Mouse (Mus musculus) liver, adult 2 months (tissue): ENCODE data around the gene Cyp4f17. TPM values are rescaled to one million over a fixed set of nuclear protein-coding genes. Genes with fewer than 3 reads are reported as not detected.
"Not testable (repeated sequence)": the region's sequence is repeated elsewhere in the genome, so short reads cannot be mapped to it uniquely, and the experiment has no call there.

Experiments used
- DNase-seq: peaks from one replicate; pipeline ENCODE4 v3.0.0-alpha.2; 2011; ENCODE audit warnings: low read depth, low spot score; ENCODE audit errors: extremely low read depth
- H3K27ac ChIP-seq: fragments of 200-500 bp; replicated peaks from 2 replicates; pipeline ENCODE4 v1.5.1; 2012; ENCODE audit warnings: low read depth, mild to moderate bottlenecking, control low read depth, inconsistent platforms, low read length; ENCODE audit not compliant: insufficient read depth
- H3K27me3 ChIP-seq: fragments of 200-500 bp; 2 replicates; pipeline ENCODE4 v1.6.1; 2012; ENCODE audit warnings: mild to moderate bottlenecking, moderate library complexity, low read length, inconsistent platforms; ENCODE audit not compliant: control insufficient read depth, insufficient read depth
- H3K36me3 ChIP-seq: fragments of 200-500 bp; 2 replicates; pipeline ENCODE4 v1.6.1; 2012; ENCODE audit warnings: low read length, inconsistent platforms; ENCODE audit not compliant: control insufficient read depth, insufficient read depth
- H3K4me1 ChIP-seq: fragments of 200-500 bp; 2 replicates; pipeline ENCODE4 v1.6.1; 2011; ENCODE audit warnings: low read length; ENCODE audit not compliant: control insufficient read depth, insufficient read depth
- H3K4me3 ChIP-seq: fragments of 200-500 bp; 2 replicates; pipeline ENCODE4 v1.5.1; 2011; ENCODE audit warnings: low read depth, mild to moderate bottlenecking, control low read depth, low read length, moderate library complexity; ENCODE audit not compliant: insufficient read depth
- H3K79me2 ChIP-seq: fragments of 200-500 bp; 2 replicates; pipeline ENCODE4 v1.6.1; 2012; ENCODE audit warnings: inconsistent platforms, mild to moderate bottlenecking, low read length, moderate library complexity; ENCODE audit not compliant: control insufficient read depth, insufficient read depth
- H3K9ac ChIP-seq: fragments of 200-500 bp; 2 replicates; pipeline ENCODE4 v1.6.1; 2012; ENCODE audit warnings: low read depth, mild to moderate bottlenecking, control low read depth, inconsistent platforms, low read length
- CTCF ChIP-seq: fragments of 200-500 bp; IDR thresholded peaks from 2 replicates; pipeline ENCODE4 v1.5.1; 2011; ENCODE audit warnings: low read depth, low read length, control low read depth
- POLR2A ChIP-seq: fragments of 200-500 bp; IDR thresholded peaks from 2 replicates; pipeline ENCODE4 v1.6.1; 2011; ENCODE audit warnings: low read length, control low read depth; ENCODE audit not compliant: insufficient read depth; ENCODE audit errors: extremely low read depth
- WGBS: fragments of 180-500 bp; shearing (Covaris S2); methylation state at CpG from one replicate; pipeline ENCODE4 v1.1.7; 2018; 5-methylcytosine and 5-hydroxymethylcytosine counted together
- polyA plus RNA-seq: library from polyadenylated mRNA; depleted of rRNA; stranded (reverse); fragments of >200 nt; gene quantifications from 2 replicates; pipeline ENCODE4 v1.2.3, GENCODE M21; 2012; rRNA removed
- total RNA-seq: library from RNA; depleted of rRNA; stranded (reverse); fragments of >200 nt; gene quantifications from 2 replicates; pipeline ENCODE4 v1.2.3, GENCODE M21; 2014; rRNA removed

Cyp4f17 gene
- total and polyA plus RNA-seq, 2 experiments: 14.1 to 20.1 TPM

DNA sequence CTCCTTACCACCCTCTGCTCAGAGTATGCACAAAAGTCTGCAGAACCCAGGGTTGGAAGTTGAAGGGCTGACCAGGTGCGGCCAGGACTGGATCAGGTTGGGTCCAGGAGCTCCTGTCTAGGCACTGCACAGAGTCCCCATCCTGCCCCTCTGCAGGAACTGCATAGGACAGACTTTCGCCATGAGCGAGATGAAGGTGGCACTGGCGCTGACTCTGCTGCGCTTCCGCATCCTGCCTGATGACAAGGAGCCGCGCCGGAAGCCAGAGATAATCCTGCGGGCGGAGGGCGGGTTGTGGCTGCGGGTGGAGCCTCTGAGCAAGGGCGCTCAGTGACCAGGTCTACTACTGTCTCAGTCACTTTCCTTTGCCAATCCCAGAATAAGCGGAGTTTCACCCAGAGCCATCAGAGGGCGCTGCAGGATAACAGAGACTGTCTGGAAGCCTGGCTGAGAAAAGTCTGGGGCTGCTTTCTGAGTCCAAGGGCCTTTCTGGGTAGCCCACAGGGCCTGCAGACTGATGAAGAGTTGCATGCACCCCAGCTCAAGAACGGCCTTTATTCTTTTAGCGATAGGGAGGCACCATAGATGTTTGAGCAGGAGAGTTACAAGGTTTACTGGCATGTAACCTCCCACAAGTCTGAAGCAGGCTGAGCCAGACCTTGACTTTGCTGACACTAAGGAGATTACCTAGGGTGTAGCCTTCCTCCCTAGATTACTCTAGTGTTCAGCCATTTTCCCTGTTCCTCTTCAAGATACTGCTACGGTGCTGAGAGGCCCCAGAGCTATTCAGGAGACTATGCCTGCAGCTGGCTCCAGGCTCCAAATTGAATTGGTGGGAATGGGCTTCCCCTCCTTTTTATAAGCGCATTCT, 45.3 kb downstream of the Cyp4f17 start:
- WGBS: 39% methylated on average over 20 of the region's 20 CpGs
- no peak overlapping the region for H3K27ac ChIP-seq
- H3K27me3 ChIP-seq: no peaks in the 10 kb centered on the region
- no peaks in the 10 kb centered on the region for H3K4me1 ChIP-seq
- peak; percentile 54 for DNase-seq
- no peak overlapping the region for H3K9ac ChIP-seq
- peak overlapping the region; percentile 16; the same call in 1 of the 2 replicates for H3K4me3 ChIP-seq
- H3K79me2 ChIP-seq: no peaks in the 10 kb centered on the region
- TF ChIP-seq POLR2A (no peak), CTCF (peak; percentile 73)
- no peaks in the 10 kb centered on the region for H3K36me3 ChIP-seq

DNA sequence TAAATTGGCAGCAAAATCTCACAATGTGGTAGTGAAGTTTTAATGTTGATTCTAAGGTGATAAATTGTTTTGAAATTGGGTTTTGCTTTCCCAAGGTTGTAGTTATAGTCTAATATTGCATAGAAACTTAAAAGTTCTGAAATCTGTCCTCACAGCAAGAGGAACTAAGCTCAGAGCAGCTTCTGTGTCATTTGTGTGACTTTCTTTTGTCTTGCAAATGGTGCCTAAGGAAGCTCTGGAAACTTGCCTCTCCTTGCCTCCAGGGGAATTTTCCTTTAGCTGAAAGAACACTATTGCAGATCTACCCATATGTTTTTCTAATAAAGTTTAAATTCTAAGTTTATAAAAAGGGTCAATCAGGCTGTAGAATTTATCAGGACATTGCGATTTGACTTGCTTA, 47.2 kb downstream of the Cyp4f17 start:
- not testable (repeated sequence) for H3K27me3 ChIP-seq, H3K4me1 ChIP-seq, H3K4me3 ChIP-seq, H3K9ac ChIP-seq, H3K36me3 ChIP-seq, DNase-seq, H3K79me2 ChIP-seq, H3K27ac ChIP-seq
- WGBS: 68% methylated on average over 1 of the region's 1 CpGs

DNA sequence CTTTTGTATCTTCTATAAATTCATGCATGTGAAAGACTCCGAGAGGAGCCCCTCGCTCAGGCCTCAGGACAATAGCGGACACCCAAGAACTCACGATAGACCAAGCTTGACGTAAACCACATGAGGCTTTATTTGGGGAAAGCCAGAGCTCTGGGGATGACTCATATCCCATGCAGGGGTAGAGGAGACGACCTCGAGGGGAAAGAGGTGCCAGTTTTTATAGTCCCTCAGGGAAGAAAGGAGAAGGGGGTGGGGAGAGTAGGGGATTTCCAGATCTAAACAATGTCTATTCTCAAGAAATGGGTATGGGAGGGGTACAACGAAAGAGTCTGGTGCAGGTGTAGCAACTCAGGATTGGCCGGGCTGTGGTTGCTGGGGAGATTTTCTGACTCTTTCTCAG, 48.5 kb downstream of the Cyp4f17 start:
- H3K4me3 ChIP-seq, H3K36me3 ChIP-seq, DNase-seq, H3K9ac ChIP-seq, H3K27ac ChIP-seq, H3K27me3 ChIP-seq, H3K4me1 ChIP-seq, H3K79me2 ChIP-seq: not testable (repeated sequence)
- 80% methylated on average over 9 of the region's 9 CpGs for WGBS

DNA sequence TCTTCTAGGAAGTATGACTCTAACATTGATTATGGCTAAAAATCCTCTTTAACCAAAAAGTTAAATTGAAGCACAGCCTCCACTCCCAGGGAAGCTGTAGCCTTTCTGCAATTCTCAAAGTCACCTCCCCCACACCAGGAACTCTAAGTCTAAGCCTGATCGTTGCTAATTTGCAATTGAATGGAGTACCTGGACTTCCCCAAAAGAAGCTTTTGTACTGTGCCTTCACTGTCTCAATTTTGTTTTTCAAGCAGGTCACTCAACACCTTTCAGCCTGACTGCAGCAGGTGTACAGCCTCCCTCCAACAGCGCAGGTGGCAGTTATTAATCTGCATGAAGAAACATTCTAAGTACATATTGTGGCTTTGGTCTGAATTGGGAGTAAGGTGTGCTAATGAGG, 57.5 kb downstream of the Cyp4f17 start:
- H3K9ac ChIP-seq, H3K27me3 ChIP-seq, H3K79me2 ChIP-seq, H3K4me1 ChIP-seq, DNase-seq, H3K4me3 ChIP-seq, H3K36me3 ChIP-seq, H3K27ac ChIP-seq: not testable (repeated sequence)
- WGBS: 85% methylated on average over 2 of the region's 2 CpGs

DNA sequence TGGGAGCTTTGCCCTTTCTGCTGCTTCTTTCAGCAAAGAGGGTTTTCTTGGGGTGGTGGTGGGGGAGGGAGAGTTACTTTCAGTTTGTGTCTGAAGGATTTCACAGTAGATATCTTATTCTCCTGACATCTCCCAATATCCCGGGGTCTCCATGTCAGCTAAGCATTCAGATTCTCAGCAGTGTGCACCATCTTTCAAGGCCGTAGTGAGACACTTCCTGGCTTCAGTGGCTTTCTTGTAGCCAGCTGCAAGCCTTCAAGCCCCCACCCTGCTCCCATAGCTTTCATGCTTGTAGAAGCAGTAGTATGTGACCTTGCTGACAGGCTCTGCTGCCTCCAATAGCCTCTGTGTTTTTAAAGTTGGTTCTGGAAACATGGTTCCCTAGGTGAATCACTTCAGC, 67.4 kb downstream of the Cyp4f17 start:
- not testable (repeated sequence) for H3K27me3 ChIP-seq, DNase-seq, H3K9ac ChIP-seq, H3K36me3 ChIP-seq, H3K27ac ChIP-seq, H3K4me1 ChIP-seq, H3K4me3 ChIP-seq, H3K79me2 ChIP-seq
- 75% methylated on average over 2 of the region's 2 CpGs for WGBS

DNA sequence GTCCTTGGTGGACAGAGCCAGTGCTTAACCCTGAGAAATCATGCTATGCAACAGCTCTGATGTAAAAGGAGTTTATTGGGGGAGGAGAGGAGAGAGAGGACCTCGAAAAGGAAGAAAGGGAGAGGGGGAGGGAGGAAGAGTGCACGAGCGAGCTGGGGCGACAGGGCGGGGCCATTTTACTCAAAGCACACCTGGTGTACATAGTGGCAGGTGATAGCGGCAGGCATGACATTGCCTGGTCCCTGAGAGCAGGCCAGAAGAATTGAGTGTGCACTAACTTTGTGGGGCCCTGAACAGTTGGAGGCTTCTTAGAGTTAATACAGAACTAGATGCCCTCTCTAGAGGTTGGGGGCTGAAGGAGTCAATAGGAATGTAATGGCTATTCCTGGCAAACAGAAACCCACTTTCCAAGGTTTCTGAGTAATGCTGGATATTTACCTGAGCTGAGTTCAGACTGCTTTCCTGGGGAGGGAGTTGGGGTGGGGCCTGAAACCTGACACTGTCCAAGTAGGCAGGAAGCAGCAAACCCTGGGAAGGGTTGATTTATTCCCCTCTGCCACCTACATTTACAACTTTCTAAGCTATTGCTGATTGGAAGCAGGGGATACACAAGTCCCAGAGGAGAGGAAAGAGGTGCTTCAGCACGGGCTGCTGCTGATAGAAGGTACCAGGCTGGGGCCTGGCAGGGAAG, 71.8 kb downstream of the Cyp4f17 start:
- DNase-seq: no peak
- no peaks in the 10 kb centered on the region for H3K27me3 ChIP-seq
- no peak overlapping the region for H3K4me3 ChIP-seq
- TF ChIP-seq CTCF (no peak), POLR2A (no peak)
- no peaks in the 10 kb centered on the region for H3K79me2 ChIP-seq
- no peak overlapping the region for H3K9ac ChIP-seq
- 61% methylated on average over 7 of the region's 7 CpGs for WGBS
- H3K36me3 ChIP-seq: no peaks in the 10 kb centered on the region
- H3K27ac ChIP-seq: no peak overlapping the region
- H3K4me1 ChIP-seq: peaks cover 5% of the 10 kb centered on the region; the same call in 1 of the 2 replicates

Other genes with a start within 250 kb of the Cyp4f17 start
- gene Brd4, start 221.3 kb upstream of the Cyp4f17 start, total RNA-seq: 10.5 and 18.6 TPM in 2 replicates
- gene Brd4, start 221.3 kb upstream of the Cyp4f17 start, polyA plus RNA-seq: 18.3 and 18.4 TPM in 2 replicates
- gene Akap8, start 184.8 kb upstream of the Cyp4f17 start, total RNA-seq: 30.3 and 31.6 TPM in 2 replicates
- 29.0 and 47.9 TPM in 2 replicates for gene Akap8, start 184.8 kb upstream of the Cyp4f17 start, polyA plus RNA-seq
- gene Akap8l, start 155.4 kb upstream of the Cyp4f17 start, total RNA-seq: 25.2 and 26.7 TPM in 2 replicates
- 40.5 and 62.0 TPM in 2 replicates for gene Akap8l, start 155.4 kb upstream of the Cyp4f17 start, polyA plus RNA-seq
- 1.8 and 2.7 TPM in 2 replicates for gene Wiz, start 116.6 kb upstream of the Cyp4f17 start, total RNA-seq
- gene Wiz, start 116.6 kb upstream of the Cyp4f17 start, polyA plus RNA-seq: 10.4 and 14.0 TPM in 2 replicates
- gene Rasal3, start 102.5 kb upstream of the Cyp4f17 start, total RNA-seq: 0.81 and 0.83 TPM in 2 replicates
- gene Rasal3, start 102.5 kb upstream of the Cyp4f17 start, polyA plus RNA-seq: 1.2 and 1.6 TPM in 2 replicates
- 69.5 and 141 TPM in 2 replicates for gene Pglyrp2, start 81.9 kb upstream of the Cyp4f17 start, total RNA-seq
- gene Pglyrp2, start 81.9 kb upstream of the Cyp4f17 start, polyA plus RNA-seq: 198 and 251 TPM in 2 replicates
- gene Cyp4f39, start 53.3 kb upstream of the Cyp4f17 start, total RNA-seq: 0.18 and 0.47 TPM in 2 replicates
- 0.49 and 0.67 TPM in 2 replicates for gene Cyp4f39, start 53.3 kb upstream of the Cyp4f17 start, polyA plus RNA-seq
- gene Cyp4f16, start 30.5 kb downstream of the Cyp4f17 start, total RNA-seq: 4.1 and 4.9 TPM in 2 replicates
- 3.4 and 5.1 TPM in 2 replicates for gene Cyp4f16, start 30.5 kb downstream of the Cyp4f17 start, polyA plus RNA-seq
- not detected in 2 replicates for gene Cyp4f37, start 115.3 kb downstream of the Cyp4f17 start, total RNA-seq
- gene Cyp4f37, start 115.3 kb downstream of the Cyp4f17 start, polyA plus RNA-seq: not detected in 2 replicates
- not detected in 2 replicates for gene Cyp4f40, start 152.8 kb downstream of the Cyp4f17 start, total RNA-seq
- 0.07 TPM in 1 of 2 replicates, not detected in the other for gene Cyp4f40, start 152.8 kb downstream of the Cyp4f17 start, polyA plus RNA-seq
- 161 and 210 TPM in 2 replicates for gene Cyp4f15, start 179.6 kb downstream of the Cyp4f17 start, total RNA-seq
- 202 and 205 TPM in 2 replicates for gene Cyp4f15, start 179.6 kb downstream of the Cyp4f17 start, polyA plus RNA-seq